Mouse (Mus musculus) lung, postnatal 14 days (tissue): ENCODE results near the gene Adck2.
A peak's percentile ranks its signal among the peaks of the same experiment; 100 is the strongest.

ENCODE experiments used
- DNase-seq: peaks from one replicate; pipeline ENCODE4 v3.0.0; 2021

Adck2 gene

DNA sequence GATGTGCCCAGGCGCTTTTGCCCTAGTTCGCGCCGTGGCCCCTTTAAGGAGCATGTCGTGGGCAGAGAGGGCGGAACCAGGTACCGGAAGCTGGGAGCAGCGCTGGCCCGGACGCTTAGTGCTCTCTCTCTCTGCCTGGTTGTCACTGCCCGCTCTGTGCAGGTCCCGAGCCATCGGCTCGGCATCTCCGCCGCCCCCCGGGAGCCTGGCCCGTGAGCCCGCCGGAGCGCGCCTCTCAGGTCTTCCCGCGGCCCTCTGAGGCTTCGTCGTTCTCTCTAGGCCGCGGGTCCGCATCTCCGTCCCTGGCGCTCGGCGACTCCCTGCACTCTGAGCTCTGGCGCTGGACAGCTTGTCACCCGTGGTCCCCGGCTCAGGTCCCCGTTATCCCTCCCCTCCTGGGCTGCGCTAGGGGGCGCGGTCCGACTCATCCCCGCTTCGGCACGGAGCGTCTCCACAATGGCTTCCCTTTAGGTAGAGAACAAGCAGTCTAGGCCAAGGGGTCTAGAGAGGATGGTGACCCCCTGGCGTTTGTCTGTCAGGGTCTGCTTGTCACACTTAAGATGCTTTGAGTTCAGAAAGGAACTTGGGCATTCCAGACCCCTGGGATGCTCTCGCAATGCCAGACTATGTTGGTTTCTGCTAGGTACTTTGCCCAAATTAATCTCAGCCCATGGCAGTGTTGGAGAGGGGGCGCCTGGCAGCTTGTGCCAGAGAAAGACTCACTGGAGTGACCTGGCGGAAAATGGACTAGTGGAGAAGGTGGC is at the start of gene Adck2:
Gene Adck2, plus strand, starts transcription at position 83 of the 764 bp plus-strand sequence.
- DNase-seq = peak; percentile 81

DNA sequence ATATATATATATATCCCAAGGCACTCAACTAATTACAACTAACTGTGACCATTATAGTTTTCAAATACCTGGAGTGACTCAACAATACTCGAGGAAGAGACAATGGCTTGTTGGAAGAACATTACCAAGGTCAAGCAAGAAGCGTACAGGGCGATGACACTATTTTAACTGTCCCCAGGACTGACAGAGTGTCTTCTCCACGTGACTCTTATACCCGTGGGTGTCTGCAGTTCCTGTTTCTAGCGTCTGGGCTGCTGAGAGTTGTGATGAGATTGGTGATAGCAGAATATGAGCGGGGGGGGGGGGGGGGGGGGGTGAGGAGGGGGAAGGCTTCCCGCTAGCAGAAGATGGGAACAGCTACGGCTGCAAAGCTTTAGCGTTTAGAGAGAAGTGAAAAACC is 46.9 kb upstream of the Adck2 start:
- no peak for DNase-seq

DNA sequence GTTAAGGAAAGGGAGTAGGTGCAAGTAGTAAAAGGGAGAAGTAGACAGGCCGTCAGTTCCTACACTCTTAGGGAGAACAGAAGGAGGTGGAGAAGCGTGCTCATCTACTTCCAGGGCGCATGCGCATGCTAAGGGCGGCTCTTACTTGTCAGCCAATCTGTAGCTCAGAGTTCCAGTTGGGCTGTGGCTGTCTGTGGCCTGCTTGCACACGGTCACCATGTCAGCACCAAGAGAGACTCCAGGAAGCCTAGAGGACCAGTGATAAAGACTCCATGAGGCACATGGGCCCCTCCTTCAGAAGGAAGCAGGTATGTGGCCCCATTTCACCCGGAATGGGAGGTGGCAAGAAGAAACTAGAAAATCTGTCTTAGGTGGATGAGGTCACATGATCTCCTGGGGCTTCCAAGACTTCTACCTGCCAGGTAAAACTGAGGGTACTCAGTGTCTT is 46.3 kb upstream of the Adck2 start:
- peak; percentile 27 for DNase-seq

DNA sequence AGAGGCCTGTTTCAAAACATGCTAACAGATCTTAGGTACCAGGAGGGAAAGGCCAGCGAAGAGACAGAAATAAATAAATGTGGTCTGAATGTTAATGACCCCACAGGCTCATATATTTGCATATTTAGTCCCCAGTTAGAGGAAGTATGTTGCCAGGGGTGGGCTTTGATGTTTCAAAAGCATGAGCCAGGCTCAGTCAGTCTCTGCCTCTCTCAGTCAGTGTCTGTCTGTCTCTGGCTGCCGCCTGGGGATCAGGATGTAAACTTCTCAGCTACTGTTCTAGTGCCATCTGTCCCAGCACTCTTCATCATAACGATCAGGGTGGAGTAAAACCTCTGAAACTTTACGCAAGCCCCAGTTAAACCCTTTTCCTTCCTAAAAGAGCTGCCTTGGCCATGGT is 45.9 kb upstream of the Adck2 start:
- DNase-seq = no peak

DNA sequence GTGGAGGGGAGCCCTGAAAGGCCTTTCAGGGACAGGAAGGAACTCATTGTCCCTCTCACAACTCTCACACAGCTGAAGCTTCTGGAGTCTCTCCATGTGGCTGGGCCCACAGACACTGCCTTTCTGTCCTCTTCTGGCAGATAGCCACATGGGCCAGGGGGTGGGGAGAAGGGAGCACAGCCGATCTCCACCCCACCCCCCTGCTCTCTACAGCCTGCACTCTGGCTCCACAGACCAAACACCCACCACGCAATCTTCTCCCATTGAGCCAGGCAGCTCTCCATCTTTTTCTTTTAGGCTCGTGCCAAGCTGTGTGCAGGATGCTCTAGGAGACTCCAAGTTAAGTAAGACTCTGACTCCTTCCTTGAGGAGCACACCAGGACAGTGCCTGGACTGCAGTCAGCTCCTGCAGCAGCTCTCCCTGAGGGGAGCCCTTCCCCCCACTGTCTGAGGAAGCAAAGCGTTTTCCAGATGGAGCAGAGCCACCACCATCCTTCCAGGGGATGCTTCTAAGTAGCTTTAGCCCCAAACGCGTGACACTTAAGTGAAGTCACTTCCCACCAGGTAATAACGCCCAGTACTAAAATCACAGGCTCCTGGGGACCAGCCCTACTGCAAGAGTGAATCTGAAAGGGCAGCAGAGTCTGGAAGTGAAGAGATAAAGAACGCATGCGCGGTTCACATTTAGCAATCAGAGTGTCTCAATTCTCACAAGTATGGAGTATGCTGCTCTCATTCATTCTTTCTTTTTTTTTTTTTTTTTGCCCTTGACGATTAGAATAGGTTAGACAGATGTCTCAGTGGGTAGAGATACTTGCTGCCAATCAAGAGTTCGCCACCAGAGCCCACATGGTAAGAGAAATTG is 44.8 kb upstream of the Adck2 start:
- peak; percentile 71 for DNase-seq

DNA sequence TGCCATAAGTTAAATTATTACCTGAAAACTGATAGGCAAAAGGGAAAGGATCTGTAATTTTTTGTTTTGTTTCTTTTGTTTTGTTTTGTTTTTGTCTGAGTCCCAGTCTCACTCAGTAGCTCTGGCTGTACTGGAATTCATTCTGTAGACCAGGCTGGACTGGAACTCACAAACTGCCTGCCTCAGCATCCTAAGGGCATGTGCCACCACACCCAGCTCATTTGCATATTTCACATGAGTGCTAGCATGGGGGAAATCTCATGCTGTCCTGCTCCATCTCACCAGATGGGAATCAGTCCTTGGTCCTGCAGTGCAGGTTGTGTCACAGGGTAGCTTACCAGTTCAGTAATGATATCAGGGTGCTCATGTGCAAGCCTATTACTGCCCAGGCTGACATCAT is 38.7 kb upstream of the Adck2 start:
- no peak for DNase-seq

DNA sequence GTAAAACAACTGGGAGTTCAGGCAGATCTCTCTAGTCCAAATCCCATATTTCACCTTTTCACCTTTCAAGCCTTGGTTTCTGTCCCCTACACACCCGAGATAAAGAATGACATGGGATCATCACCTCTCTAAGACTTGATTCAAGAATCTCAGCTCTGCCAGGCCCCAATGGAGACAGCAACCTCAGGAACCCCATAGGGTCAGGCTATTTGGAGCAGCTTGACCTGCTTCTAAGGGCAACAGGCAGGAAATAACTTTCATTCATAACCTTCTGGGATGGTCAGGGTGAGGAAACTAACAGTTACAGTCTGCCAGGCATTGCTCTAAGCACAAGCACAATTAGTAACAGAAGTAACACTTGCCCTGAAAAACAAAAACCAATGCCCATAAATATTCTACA is 37.1 kb upstream of the Adck2 start:
- DNase-seq = no peak

DNA sequence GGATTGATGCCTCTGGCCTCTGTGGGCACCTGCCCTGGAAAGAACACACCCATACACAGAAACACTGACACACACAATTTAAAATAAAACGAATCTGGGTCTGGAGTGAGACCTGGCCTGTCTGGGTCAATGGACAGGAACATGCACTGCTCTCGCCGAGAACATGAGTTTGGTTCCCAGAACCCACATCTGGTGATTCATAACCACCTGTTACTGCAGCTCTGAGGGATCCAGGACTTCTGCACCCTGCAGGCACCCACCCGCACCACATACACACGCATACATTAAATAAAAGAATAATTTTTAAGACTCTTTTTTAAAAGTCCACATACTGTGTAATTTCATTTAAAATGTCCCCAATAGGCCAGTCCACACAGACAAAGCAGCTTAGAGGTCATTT is 36.4 kb upstream of the Adck2 start:
- DNase-seq = no peak

DNA sequence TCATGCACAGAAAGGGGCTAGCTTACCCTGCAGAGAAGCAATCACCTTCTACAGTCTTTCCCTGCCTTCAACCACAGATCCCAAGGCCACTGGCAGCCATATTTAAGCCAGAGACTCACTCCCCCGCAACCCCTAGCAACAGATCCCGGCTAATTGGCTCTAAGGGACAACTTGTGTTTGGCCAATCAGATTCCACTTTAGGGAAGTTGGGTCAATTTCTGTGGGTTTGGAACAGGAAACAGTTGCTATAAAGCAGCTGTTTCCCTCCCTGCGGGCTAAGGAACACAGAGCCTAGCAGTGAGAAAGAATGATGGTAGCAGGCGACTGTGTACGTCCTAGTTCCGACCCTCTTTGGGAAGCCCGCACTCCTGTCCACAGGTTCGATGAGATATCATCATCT is 35.4 kb upstream of the Adck2 start:
- no peak for DNase-seq

DNA sequence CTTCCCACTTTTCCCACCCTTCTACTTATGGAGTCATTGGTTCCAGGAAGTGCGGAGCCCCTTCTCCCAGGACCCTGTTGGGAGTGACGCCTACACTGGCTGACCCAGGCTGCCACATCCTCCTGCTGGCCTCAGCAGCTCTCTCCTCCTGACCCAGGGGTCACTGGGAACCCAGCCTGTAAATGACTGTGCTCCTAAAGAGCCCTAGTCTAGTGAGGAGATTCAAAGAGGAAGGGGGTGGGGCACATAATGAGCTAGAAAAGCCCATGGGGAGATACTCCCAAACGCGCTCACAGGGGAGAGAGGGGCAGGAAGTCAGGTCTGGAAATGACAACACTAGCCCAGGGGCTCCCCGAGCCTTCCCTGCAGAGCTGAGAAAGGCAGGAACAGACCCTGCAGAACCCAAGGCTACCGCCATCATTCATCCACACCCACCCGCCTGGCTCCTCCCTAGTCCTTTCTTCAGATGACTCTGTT is 34.0 kb upstream of the Adck2 start:
- peak; percentile 58 for DNase-seq

DNA sequence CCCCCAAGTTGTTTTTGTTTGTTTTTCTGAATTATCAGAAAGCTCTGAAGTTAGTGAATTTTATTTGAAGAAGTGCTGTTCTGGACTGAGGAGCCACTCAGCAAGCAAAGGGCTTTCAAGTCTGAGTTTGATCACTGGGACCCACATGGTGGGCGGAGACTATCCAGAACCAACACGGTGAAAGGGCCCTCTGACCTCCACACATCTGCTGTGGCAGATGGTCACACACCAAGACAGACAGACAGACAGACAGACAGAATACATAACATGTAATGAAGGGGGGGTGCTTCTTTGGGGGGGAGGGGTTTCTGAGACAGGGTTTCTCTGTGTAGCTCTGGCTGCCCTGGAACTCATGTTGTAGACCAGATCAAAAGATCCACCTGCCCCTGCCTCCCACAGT is 33.1 kb upstream of the Adck2 start:
- no peak for DNase-seq

DNA sequence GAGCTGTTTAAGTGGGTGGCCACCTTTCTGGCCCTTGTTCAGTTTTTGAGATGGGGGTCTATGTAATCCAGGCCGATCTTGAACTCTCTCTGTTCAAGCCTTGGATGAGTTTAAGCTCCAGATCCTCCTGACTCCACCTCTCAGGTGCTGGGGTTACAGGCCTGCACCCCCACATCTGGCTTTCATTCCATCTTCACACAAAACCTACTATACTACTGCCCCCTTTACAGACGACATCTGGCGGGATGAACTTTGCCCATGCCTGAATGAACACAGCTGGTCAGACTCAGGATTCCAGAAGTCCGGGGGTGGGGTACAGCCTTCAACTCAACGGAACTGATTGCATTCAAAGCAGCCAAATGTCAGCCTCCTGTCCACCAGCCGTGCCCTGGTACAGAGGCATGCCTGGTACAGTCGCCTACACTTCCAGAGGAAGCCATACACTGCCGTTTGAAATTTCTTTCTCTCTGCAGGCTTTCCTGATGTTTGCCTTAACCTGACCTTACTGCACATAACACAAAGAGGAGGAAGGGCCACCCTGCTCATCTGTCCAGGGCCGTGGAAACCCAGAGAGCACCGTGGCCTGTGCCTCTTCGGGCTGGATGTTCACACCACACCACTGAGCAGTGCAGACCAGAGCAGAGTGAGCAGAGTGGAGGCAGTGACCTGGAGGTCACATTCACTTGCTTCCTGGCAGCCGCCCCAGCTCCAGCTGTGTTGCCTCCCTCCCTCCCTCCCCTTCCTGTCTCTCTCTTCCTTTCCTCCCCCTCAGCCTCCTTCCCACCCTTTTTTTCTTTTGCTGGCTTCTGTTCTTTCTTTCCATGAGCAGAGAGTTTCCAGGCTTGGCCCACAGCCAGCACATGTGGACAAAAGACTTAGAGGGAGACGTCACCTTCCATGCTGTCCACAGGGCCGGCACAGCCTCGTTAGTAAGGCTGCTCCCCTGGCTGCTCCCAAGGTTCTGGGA is 30.8 kb upstream of the Adck2 start:
- peak; percentile 79 for DNase-seq

DNA sequence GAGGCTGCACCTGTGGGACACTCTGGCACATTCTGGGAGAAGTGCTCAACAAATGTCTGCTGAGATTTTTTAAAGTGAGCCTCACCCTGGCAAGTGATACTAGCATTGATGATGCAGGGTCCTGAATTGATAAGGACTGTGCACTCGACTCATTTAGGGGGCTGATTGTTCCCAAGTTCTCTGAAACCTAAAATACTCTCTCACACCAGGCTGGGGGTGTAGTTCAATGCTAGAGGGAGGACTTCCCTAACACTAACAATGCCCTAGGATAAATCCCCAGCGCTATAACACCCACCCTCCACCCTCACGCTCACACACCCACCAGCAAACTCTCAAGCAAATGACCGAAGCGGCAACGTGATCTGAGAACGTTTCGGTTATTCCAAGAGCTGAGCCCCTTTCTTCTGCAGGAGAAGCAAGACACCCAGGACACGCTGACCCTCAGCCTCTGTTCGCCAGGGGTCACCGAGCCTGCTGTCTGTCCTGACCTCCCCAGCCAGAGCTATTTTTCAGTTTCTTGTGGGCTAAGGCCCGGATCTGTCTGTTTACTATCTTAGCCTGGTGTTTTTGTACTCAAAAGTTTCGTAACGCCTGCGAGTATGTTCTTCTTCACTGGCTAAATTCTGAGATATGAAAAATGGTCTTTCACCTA is 29.8 kb upstream of the Adck2 start:
- peak; percentile 54 for DNase-seq

DNA sequence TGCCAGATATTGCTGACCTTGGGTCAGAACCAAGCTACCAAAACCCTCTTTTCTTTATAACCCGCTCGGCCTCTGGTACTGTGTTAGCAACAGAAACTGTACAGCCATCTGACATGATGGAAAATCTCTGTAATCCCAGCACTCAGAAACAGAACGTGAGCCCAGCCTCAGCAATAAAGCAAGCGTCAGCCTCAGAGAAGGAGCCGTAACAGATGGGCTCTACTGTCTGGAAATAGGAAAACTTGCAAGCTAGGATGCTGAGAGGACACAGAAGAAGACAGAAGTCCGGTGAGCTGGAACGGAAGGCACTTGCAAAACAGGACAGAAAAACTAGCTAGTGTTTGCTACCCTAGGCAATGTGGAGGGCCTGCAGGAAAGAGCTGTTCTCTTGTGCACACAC is 28.2 kb upstream of the Adck2 start:
- DNase-seq = no peak

DNA sequence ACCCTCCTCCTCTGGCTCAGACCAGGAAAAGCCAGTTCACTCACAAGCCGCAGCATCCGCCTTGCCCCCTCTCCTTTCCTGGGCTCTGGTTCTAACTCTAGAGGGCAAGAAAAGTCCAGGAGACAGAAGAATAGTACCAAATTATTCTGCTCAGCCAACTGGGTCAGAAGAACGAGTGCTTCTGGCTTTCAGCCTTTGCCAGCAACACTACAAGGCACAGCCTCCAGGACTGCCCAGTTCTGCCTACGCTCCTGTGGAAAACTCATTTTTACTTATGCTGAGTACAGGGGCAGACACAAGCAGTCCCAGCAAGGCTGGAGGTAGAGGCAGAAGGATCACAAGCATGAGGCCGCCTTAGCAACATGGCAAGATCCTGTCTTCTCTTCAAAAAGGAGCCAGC is 25.6 kb upstream of the Adck2 start:
- DNase-seq = no peak

DNA sequence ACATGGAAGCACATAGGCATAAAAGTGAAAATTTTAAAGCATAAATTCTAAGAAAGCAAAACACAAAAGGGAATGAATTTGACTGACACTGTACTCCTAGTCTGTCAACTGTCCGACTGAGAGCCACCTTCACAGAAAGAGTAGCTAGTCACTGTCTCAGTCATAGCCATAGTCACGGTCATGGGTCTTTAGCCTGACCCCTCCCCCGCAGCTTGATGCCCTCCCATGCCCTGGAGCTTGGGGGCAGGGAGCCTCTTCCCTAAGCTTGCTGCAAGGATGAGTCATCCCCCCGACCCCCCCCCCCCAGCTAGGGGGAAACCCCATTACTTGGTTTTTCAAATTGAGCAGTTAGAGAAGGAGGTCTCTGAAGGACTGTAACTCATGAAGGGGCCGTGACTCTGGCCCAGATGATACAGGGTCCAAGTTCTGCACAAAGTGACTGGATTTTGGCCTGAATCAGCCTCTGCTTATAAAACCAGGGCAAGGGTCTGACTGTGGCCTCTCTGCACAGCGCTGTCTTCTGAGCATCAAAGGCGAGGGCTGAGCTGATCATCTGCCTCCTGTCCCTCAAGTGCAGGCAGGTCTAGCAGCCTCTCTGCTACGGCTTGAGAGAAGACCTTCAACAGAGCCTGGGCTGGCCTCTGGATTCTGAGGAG is 21.6 kb upstream of the Adck2 start:
- no peak for DNase-seq

DNA sequence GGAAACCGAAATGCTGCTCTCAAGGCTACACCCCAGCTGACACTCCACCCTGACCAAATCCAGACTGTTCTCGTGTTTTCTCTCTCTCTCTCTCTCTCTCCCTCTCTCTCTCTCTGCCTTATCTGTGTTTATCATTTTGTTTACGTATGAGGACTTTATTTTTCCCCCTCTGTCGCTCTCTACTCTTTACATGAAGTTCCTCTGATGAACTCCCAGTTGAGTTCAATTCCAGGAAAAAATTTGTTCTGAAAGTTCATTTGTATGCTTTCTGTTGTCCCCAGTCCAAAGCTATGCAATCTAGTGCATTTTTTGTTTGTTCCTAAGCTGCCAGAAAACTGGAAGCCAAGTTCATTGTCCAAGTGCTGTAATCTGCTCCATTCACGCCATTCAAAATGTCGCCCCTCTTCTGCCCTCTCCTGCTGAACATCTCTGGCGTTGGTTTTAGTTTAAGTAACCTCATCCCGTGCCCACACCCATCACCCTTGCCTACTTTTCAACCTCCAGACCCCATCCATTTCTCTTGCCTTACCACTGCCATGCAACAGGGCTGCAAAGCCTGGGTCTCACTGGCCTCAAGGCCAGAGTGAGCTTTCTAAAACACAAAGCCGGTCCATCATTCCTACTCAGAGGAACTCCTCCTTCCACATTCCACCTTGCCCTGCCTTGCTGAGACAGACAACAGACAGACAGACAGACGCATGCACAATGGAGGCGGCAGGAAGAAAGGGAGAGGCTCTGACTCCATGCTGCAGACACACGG is 18.6 kb upstream of the Adck2 start:
- DNase-seq = no peak

DNA sequence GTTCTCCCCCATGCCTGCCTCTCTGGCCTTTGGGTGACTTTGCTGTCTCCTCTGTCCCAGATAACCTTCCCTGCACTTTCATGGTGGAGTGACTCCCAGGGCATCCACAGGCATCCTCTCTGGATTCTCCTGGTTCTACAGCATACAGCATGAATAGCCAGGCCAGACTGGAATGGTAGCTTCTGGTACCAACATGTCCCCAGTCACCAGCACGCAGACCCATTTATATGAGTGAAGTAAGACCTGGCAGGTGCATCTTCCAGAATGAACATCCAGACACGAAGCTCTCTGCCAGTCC is 18.1 kb upstream of the Adck2 start:
- no peak for DNase-seq

DNA sequence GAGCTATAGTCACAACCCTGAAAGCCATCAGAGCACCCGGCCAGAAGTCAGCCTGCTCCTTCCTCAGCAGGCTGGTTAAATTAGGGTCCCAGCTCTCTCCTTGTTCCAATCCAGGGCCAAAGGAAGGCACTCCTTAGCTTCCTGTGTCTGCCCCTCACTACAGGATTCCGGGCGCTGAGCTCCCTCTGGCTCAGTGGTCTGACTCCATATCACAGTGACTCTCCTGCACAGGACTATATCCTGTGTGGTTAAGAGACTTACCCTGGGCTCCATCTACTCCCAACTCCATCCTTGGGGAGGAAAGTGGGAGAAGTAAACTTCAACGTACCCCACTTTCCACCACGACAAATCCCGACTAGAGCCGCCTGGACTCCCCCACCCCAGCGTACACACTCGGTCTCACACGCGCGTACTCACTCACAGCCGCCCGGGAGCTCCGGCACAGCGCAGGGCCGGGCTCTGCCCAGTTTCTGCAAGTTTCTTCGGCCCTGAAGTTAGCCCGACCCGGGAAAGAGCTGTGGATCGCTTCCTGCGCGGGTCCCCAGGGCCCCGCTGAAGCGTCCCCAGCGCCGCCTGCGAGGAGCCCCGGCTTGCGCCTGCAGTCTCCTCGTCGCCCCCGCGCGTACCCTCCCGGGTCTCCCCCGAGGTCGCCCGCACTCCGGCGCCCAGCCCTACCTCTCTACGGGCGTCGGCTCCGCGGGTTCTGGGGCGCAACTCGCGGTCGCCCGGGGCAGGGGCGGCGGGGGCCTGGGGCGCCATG is 16.6 kb upstream of the Adck2 start:
- peak; percentile 58 for DNase-seq

DNA sequence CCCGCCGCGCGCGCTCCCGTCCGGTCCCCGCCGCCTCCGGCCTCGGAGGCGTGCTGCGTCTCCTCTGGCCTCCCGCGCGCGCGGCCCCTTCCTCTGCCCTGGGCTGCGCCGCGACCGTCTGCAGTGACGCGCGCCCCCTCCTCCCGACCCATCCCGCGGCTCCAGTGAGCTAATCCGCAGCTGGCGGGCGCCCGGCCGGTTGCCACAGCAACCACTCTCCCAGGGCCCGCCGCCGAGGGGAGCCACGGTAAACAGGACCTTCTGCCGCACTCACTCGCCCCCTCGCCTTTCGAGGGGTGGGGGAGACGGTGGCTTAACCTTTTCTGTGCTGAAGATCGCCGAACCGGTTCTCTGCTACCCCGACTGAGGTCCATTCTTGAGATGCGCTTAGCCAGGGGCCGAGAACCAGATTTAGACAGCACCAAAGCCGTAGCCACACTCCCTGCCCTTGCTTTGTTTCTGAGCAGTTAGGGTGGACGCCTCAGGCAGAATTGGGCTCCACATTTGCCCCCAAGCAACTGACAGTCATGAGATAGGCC is 15.9 kb upstream of the Adck2 start, which contains the start of gene Dennd2a:
Gene Dennd2a, minus strand, starts transcription at position 145 of the 539 bp plus-strand sequence.
- DNase-seq = peak; percentile 80
